Mouse (Mus musculus) intestine, embryonic 15.5 days (tissue): ENCODE results near the gene Denr. TPM values are rescaled to one million over a fixed set of nuclear protein-coding genes. Genes with fewer than 3 reads are reported as not detected.

Experiments used
- ATAC-seq: fragments of 200-750 bp; cut with Nextera tagmentation; 2 replicates; pipeline ENCODE4 v1.8.0; 2017; ENCODE audit warnings: moderate TSS enrichment, moderate library complexity
- H3K27ac ChIP-seq: fragments of 300-500 bp; sonication (generic); 2 replicates; pipeline ENCODE4 v1.5.1; 2015; ENCODE audit warnings: mild to moderate bottlenecking, inconsistent platforms
- H3K27me3 ChIP-seq: fragments of 300-500 bp; sonication (generic); replicated peaks from 2 replicates; pipeline ENCODE4 v1.6.1; 2015; ENCODE audit warnings: inconsistent platforms
- H3K36me3 ChIP-seq: fragments of 300-500 bp; sonication (generic); 2 replicates; pipeline ENCODE4 v1.6.1; 2015; ENCODE audit warnings: inconsistent platforms
- H3K4me1 ChIP-seq: fragments of 300-500 bp; sonication (generic); replicated peaks from 2 replicates; pipeline ENCODE4 v1.6.1; 2015; ENCODE audit warnings: inconsistent platforms
- H3K4me2 ChIP-seq: fragments of 300-500 bp; sonication (generic); replicated peaks from 2 replicates; pipeline ENCODE4 v1.6.1; 2015; ENCODE audit warnings: mild to moderate bottlenecking, inconsistent platforms
- H3K4me3 ChIP-seq: fragments of 300-500 bp; sonication (generic); replicated peaks from 2 replicates; pipeline ENCODE4 v1.5.1; 2015; ENCODE audit warnings: inconsistent platforms
- H3K9ac ChIP-seq: fragments of 300-500 bp; sonication (generic); 2 replicates; pipeline ENCODE4 v1.6.1; 2015; ENCODE audit warnings: inconsistent platforms
- H3K9me3 ChIP-seq: fragments of 300-500 bp; sonication (generic); 2 replicates; pipeline ENCODE4 v1.6.1; 2016; ENCODE audit warnings: inconsistent platforms
- WGBS: fragments of 180-500 bp; shearing (Covaris S2); methylation state at CpG from one replicate; pipeline ENCODE4 v1.1.7; 2015; 5-methylcytosine and 5-hydroxymethylcytosine counted together
- polyA plus RNA-seq: library from polyadenylated mRNA; unstranded; fragments of >200 nt; fragmentation: Nextera tagmentation; extraction: Ambion mirVana; gene quantifications from 2 replicates; pipeline ENCODE4 v1.2.1, GENCODE M21; 2015

Gene Denr
- polyA plus RNA-seq, 1 experiment from 2014 or later: 146 TPM

DNA sequence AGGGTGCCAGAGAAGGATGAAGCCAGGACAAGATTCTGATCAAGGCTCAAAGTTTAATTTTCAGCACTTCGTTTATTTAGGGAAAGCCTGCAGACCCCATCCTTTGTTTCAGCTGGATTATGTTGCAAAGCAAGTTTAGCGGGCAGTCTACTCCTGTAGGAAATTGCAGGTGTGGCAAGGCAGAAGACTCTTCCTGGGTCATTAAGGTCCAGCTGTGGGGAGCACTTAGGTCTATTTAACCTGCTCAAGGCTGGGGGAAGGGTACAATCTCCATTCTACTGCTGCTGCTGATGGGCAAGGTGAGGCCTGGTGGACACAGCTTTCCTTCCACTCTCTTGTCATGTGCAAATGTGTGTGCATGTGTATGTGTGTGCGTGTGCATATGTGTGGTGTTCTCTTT lies 52.0 kb downstream of the Denr start:
- Histone ChIP-seq H3K4me1 (no peaks in the 10 kb centered on the region), H3K27me3 (no peaks in the 10 kb centered on the region), H3K4me2 (no peak overlapping the region), H3K27ac (no peak overlapping the region), H3K9me3 (no peaks in the 10 kb centered on the region), H3K9ac (no peak overlapping the region), H3K36me3 (no peaks in the 10 kb centered on the region), H3K4me3 (no peak overlapping the region)
- peak; percentile 66; the same call in 1 of the 2 replicates for ATAC-seq
- WGBS: 60% methylated on average over 3 of the region's 3 CpGs

DNA sequence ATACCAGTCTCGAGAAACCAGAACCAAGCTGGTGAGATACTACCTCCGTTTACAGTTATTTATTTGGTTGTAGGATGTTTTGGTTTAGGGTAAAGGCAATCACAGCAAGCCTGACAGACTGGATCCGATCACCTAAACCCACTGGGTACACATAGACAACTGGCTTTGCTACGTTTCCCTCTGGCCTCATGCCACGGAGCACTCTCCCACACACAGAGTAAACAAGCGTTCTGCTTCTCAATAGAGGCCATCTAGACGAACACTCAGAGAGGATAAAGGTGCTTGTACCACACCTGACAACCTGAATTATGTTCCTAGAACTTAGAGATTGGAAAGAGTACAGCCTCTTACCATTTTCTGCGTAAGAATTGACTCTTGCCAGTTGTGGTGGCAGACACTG lies 53.2 kb downstream of the Denr start:
- Histone ChIP-seq H3K9ac (no peak overlapping the region), H3K4me3 (no peak overlapping the region), H3K27me3 (no peaks in the 10 kb centered on the region), H3K4me2 (no peak overlapping the region), H3K36me3 (no peaks in the 10 kb centered on the region), H3K27ac (no peak overlapping the region), H3K9me3 (no peaks in the 10 kb centered on the region), H3K4me1 (no peaks in the 10 kb centered on the region)
- no peak for ATAC-seq
- 52% methylated on average over 8 of the region's 8 CpGs for WGBS

DNA sequence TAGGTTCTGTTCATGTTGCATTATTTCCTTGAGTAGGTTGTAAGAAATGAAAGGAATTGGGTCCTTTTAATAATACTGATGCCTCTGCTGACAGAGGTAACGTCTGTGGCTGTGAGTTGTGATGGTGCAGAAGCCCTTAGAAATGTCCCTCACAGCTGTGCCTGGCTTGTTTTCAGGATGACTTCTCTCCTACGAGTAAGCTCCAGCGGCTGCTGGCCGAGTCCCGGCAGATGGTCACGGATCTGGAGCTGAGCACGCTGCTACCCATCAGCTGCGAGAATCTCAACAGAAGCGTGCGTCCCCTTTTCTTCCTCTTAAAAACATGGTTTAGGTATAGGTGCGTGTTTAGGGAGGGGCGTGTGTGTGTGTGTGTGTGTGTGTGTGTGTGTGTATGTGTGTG lies 54.1 kb downstream of the Denr start:
- ATAC-seq: no peak
- no peak overlapping the region for H3K27ac ChIP-seq
- WGBS: 79% methylated on average over 12 of the region's 12 CpGs

DNA sequence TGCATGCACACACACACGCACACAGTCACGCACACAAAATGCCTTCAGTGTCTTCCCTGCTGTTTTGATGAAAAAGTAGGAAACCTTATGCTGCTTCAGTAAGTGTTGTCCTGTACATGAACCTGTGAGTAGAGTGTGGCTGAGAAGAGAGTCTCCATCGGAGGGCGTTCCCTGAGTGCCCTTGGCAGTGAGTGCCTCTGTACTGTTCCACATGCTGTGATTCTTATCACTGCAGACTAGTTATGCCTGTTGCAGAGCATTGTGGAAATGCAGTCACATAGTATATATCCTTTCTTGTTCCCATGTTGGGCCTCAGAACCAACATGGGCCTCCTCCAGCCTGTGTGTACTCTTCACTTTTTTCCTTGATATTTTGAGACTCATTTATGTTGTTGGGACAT lies 57.2 kb downstream of the Denr start:
- 93% methylated on average over 4 of the region's 4 CpGs for WGBS
- no peak overlapping the region for H3K27ac ChIP-seq
- ATAC-seq: peak; percentile 56; the same call in 1 of the 2 replicates

More for the DNA sequence above, 54.1 kb downstream of the Denr start:
- no peaks in the 10 kb centered on the region for H3K36me3 ChIP-seq
- H3K4me2 ChIP-seq: no peak overlapping the region
- H3K27me3 ChIP-seq: no peaks in the 10 kb centered on the region
- H3K4me3 ChIP-seq: no peak overlapping the region
- H3K9me3 ChIP-seq: no peaks in the 10 kb centered on the region
- no peaks in the 10 kb centered on the region for H3K4me1 ChIP-seq
- H3K9ac ChIP-seq: no peak overlapping the region

DNA sequence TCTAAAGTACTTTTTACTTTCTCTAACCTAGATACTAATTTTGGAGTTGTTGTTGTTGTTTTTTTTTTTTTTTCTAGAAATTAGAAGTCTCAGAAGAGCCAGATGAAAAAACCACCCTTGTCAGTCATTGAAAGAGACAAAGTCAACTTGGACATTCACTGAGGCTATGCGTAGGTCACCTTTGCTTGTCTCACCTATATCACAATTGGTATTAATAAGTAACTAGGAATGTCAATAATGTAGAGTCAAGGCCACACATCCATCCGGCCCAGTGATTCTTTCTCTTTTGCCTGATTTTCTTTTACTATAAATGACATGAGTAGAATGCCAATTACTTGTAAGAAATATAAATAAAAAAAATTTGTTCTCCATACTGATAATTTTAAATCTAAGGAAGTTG lies 59.8 kb downstream of the Denr start:
- Histone ChIP-seq H3K4me3 (no peak overlapping the region), H3K9me3 (no peaks in the 10 kb centered on the region), H3K27me3 (no peaks in the 10 kb centered on the region; the same call in 1 of the 2 replicates), H3K4me1 (no peaks in the 10 kb centered on the region), H3K27ac (no peak overlapping the region), H3K4me2 (no peak overlapping the region), H3K36me3 (no peaks in the 10 kb centered on the region), H3K9ac (no peak overlapping the region)
- ATAC-seq: peak; percentile 63
- WGBS: 70% methylated on average over 2 of the region's 2 CpGs

More for the DNA sequence above, 57.2 kb downstream of the Denr start:
- Histone ChIP-seq H3K27me3 (no peaks in the 10 kb centered on the region), H3K4me2 (no peak overlapping the region), H3K4me3 (no peak overlapping the region), H3K9ac (no peak overlapping the region), H3K4me1 (no peaks in the 10 kb centered on the region), H3K36me3 (no peaks in the 10 kb centered on the region), H3K9me3 (no peaks in the 10 kb centered on the region)

DNA sequence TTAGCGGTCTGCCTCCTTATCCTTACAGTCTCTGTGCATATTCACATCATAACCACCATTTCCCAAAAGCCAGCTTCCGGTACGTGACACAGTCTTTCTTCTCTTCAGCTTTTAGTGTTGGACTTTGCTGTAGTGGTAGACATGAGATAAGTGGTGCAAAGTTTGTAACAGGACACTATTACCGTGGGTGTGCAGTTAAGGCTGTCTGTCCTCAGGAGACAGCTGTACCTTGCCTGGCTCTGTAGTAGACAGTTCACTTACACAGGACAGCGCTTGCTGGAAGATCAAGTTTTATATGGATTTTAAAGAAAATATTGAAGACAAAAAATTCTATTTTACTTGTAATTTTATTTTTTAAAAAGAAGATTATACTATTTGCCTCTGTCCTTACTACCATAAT lies 61.5 kb downstream of the Denr start:
- ATAC-seq: peak; percentile 52
- Histone ChIP-seq H3K36me3 (no peaks in the 10 kb centered on the region), H3K4me2 (no peak overlapping the region), H3K4me1 (0 out of 2 replicates have a peak, but pooled peaks cover 3% of the 10 kb centered on the region), H3K27ac (no peak overlapping the region), H3K4me3 (no peak overlapping the region), H3K27me3 (peaks cover 3% of the 10 kb centered on the region), H3K9ac (no peak overlapping the region), H3K9me3 (no peaks in the 10 kb centered on the region)
- 60% methylated on average over 5 of the region's 5 CpGs for WGBS

DNA sequence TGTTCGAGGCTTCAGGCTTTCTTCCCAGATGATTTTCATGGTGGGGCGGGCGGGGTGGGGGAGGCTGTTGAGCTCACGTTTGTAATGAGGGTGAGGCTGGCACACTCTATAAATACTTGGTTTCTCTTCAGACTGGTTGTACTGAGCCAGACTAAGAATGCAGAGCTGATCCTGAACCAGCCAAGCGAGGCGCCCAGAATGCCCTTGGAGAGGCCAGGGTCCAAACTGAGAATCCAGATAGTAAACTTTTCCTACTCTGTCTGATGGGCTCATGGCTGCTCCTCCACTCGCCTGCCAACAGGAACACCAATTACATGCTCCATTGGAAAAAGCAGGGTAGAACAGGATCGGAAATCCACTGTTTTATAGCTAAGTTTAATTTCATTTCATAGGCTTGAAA lies 62.2 kb downstream of the Denr start:
- 65% methylated on average over 8 of the region's 8 CpGs for WGBS
- no peak overlapping the region for H3K4me3 ChIP-seq
- H3K27me3 ChIP-seq: peaks cover 3% of the 10 kb centered on the region
- peak overlapping the region; percentile 36; the same call in 1 of the 2 replicates for H3K27ac ChIP-seq
- H3K9me3 ChIP-seq: no peaks in the 10 kb centered on the region
- H3K9ac ChIP-seq: no peak overlapping the region
- no peaks in the 10 kb centered on the region for H3K36me3 ChIP-seq
- H3K4me2 ChIP-seq: no peak overlapping the region
- ATAC-seq: peak; percentile 13; the same call in 1 of the 2 replicates
- 0 out of 2 replicates have a peak, but pooled peaks cover 3% of the 10 kb centered on the region for H3K4me1 ChIP-seq

DNA sequence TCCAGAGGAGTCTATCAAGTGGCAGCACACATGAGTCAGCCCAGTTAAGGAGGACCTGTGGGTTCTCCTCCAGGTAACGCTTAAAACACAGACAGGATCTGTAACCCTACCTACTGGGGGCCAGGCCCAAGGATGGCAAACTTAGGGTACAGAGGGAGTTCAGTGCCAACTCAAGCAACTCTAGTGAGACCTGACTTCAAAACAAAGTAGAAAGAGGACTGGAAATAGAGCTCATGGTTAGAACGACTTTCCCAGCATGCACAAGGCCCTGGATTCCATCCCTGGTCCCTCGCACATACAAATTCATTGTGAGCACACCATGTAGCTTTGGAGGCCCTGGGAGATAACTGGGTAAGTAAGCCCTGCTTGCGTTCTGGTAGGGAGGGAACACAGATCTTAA lies 63.6 kb downstream of the Denr start:
- no peaks in the 10 kb centered on the region for H3K36me3 ChIP-seq
- 86% methylated on average over 4 of the region's 4 CpGs for WGBS

DNA sequence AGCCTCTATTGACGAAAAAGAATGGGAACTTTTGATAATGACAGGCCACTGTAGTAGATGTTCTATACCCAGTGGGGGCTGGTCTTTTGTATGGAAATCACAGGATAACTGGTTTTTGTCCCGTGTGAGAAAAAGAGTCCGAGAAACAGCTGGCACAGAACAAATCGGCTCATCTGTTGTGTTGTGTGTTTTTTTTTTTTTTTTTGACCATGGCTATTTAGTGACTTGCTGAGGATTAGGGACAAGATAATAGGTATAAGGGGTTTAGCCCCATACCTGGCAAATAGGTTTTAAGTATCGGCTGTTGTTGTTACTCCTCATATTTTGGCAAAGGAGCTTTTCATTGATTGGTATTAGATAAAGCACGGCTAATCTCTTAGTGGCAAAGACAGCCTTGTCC lies 65.5 kb downstream of the Denr start:
- Histone ChIP-seq H3K27me3 (peaks cover 3% of the 10 kb centered on the region), H3K9me3 (no peaks in the 10 kb centered on the region), H3K27ac (no peak overlapping the region), H3K4me3 (no peak overlapping the region), H3K4me2 (no peak overlapping the region), H3K4me1 (peaks cover 8% of the 10 kb centered on the region; the same call in 1 of the 2 replicates), H3K36me3 (no peaks in the 10 kb centered on the region), H3K9ac (no peak overlapping the region)
- WGBS: 64% methylated on average over 6 of the region's 6 CpGs
- no peak for ATAC-seq

More for the DNA sequence above, 63.6 kb downstream of the Denr start:
- Histone ChIP-seq H3K4me2 (no peak overlapping the region), H3K27me3 (peaks cover 3% of the 10 kb centered on the region), H3K9me3 (no peaks in the 10 kb centered on the region), H3K9ac (no peak overlapping the region), H3K4me1 (0 out of 2 replicates have a peak, but pooled peaks cover 3% of the 10 kb centered on the region), H3K4me3 (no peak overlapping the region), H3K27ac (no peak overlapping the region)
- no peak for ATAC-seq

DNA sequence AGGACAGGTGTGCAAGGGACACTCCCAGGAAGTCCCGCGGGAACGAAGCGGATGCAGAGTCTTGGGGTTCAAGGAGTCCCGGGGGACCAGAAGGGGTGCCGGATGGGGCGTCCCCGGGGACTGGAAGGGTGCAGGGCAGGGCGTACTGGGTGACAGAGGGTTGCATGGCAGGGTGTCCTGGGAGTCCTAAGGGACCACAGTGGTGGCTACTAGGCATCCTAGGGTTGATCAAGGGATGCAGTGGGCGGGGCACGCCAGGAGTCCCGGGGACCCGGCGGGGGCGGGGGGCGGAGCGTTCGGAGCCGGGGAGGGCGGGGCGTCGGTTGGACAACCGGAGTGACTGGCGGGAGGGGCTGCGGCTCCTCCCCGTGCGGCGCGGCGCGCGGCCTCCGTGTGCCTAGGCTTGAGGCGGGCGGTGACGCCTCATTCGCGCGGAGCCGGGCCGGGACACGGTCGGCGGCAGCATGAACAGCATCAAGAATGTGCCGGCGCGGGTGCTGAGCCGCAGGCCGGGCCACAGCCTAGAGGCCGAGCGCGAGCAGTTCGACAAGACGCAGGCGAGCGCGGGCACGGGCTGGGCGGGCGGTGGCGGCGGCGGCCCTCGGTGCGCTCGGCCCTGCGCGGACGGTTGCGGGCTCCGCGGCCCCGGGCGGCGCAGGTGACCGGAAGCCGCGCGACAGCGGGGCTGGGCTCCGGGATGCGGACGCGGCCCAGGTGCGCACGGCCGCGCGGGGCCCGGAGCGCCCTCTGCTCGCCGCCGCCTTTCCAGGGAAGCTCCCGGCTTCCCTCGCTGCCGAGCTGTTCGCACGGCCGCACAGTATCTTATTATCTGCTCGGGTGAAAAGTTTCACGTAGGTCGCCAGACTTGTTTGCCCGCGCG lies 66.6 kb downstream of the Denr start, which contains the start of gene Hip1r:
Hip1r (plus strand) TSS at position 330 of the 880 bp plus-strand sequence.
- Histone ChIP-seq H3K4me1 (peaks cover 18% of the 10 kb centered on the region), H3K36me3 (no peaks in the 10 kb centered on the region), H3K9ac (peak within 1 kb of the TSS; percentile 81), H3K4me3 (peak within 1 kb of the TSS; percentile 81), H3K4me2 (peak within 1 kb of the TSS; percentile 89), H3K9me3 (no peaks in the 10 kb centered on the region), H3K27ac (peak within 1 kb of the TSS; percentile 90), H3K27me3 (peaks cover 3% of the 10 kb centered on the region)
- ATAC-seq: peak; percentile 78
- under 1% methylated on average over 104 of the region's 106 CpGs for WGBS

DNA sequence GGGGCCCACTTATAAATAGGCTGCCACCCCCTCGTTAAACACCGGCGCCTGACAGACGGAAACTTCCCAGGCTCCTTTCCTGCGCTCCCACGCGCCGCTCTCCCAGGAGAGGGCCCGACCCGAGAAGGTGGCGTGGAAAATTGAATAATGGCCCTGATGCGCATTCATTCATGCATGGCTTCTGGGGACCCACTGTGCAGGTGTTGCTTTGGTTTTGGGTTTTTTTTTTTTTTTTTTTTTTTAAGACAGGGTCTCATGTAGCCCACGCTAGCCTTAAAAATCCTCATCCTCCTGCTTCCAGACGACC lies 67.2 kb downstream of the Denr start:
- H3K36me3 ChIP-seq: no peaks in the 10 kb centered on the region
- no peak for ATAC-seq
- peak overlapping the region; percentile 81 for H3K4me3 ChIP-seq
- peak overlapping the region; percentile 90 for H3K27ac ChIP-seq
- H3K27me3 ChIP-seq: peaks cover 3% of the 10 kb centered on the region
- peaks cover 18% of the 10 kb centered on the region for H3K4me1 ChIP-seq
- H3K9ac ChIP-seq: peak overlapping the region; percentile 81
- peak overlapping the region; percentile 89 for H3K4me2 ChIP-seq
- H3K9me3 ChIP-seq: no peaks in the 10 kb centered on the region
- WGBS: under 1% methylated on average over 14 of the region's 14 CpGs

DNA sequence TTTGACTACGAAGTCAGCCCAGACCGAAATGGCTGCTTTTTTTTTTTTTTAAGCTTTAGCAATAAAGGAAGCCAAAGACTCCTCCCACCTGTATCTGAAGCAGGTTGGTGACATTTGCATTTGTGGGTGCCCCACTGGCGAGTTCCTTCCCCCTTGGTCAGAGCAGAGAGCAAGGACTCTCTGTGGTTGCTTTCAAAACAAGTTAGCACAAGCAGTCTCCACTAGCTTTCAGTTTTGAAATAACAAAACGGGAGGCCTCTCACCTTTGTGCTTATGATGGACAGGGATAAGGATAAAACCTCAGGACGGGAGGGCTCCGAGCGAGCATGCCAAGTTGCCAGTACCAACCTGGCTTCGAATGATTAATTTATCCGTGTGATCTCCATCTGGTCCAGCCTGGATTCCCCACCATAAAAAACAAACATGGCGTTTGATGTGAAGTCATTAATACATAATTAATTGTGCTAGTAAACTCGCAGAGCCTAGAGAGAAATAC lies 67.7 kb downstream of the Denr start:
- Histone ChIP-seq H3K27ac (peak overlapping the region; percentile 77; the same call in 1 of the 2 replicates), H3K9ac (peak overlapping the region; percentile 81; the same call in 1 of the 2 replicates), H3K4me1 (peaks cover 23% of the 10 kb centered on the region), H3K4me3 (peak overlapping the region; percentile 81), H3K4me2 (peak overlapping the region; percentile 89), H3K9me3 (no peaks in the 10 kb centered on the region), H3K27me3 (peaks cover 3% of the 10 kb centered on the region), H3K36me3 (no peaks in the 10 kb centered on the region)
- 19% methylated on average over 11 of the region's 11 CpGs for WGBS
- no peak for ATAC-seq
